Mouse (Mus musculus): Measurements from ENCODE around the gene Best2. TPM values are rescaled to one million over a fixed set of nuclear protein-coding genes. Genes with fewer than 3 reads are reported as not detected.
A peak's percentile ranks its signal among the peaks of the same experiment; 100 is the strongest.

The Best2 gene
- polyA plus RNA-seq (2014; fragmentation: Nextera tagmentation; extraction: Ambion mirVana), result not detected in 2 replicates

- Histone ChIP-seq H3K9ac (ENCODE audit: low read length) (peak within 1 kb of the TSS; percentile 47), H3K9me3 (ENCODE audit: control insufficient read depth, low read length) (no peaks in the 10 kb centered on the region), H3K4me2 (ENCODE audit: low read depth, severe bottlenecking) (peak within 1 kb of the TSS; percentile 37), H3K4me1 (ENCODE audit: control insufficient read depth, insufficient read depth, low read length) (0 out of 2 replicates have a peak, but pooled peaks cover 3% of the 10 kb centered on the region), H3K27ac (replicated peaks; ENCODE audit: low read depth, low read length) (no peak within 1 kb of the TSS), H3K27me3 (ENCODE audit: control insufficient read depth, insufficient read depth, low read length) (peaks cover 33% of the 10 kb centered on the region), H3K36me3 (ENCODE audit: control insufficient read depth, insufficient read depth, low read length) (peaks cover 11% of the 10 kb centered on the region), H3K4me3 (ENCODE audit: low read depth, low read length) (peak within 1 kb of the TSS; percentile 24)
- no peak for ATAC-seq (ENCODE audit: insufficient number of reproducible peaks, low FRiP score, low TSS enrichment, low read depth)
- DNase-seq (ENCODE audit: low spot score), result no peak
- 37% methylated on average over 2 of the region's 2 CpGs for WGBS
These were observed at the start of gene Best2 for GRCm38 (mm10) chr8:85014431-85014830. TSS of gene Best2 (minus strand) at chr8:85014531.

- Histone ChIP-seq H3K4me1 (ENCODE audit: control insufficient read depth, insufficient read depth, low read length) (no peaks in the 10 kb centered on the region), H3K27ac (replicated peaks; ENCODE audit: low read depth, low read length) (no peak overlapping the region), H3K27me3 (ENCODE audit: control insufficient read depth, insufficient read depth, low read length) (no peaks in the 10 kb centered on the region), H3K36me3 (ENCODE audit: control insufficient read depth, insufficient read depth, low read length) (peaks cover 4% of the 10 kb centered on the region; the same call in 1 of the 2 replicates), H3K9me3 (ENCODE audit: control insufficient read depth, low read length) (no peaks in the 10 kb centered on the region), H3K9ac (ENCODE audit: low read length) (no peak overlapping the region), H3K4me3 (ENCODE audit: low read depth, low read length) (no peak overlapping the region), H3K4me2 (ENCODE audit: low read depth, severe bottlenecking) (no peak overlapping the region)
- ATAC-seq (ENCODE audit: insufficient number of reproducible peaks, low FRiP score, low TSS enrichment, low read depth), result no peak
- no peak for DNase-seq (ENCODE audit: low spot score)
- WGBS, result 93% methylated on average over 4 of the region's 4 CpGs
These were observed 48.3 kb upstream of the Best2 start for GRCm38 (mm10) chr8:85062603-85063002.

- H3K27me3 ChIP-seq (ENCODE audit: control insufficient read depth, insufficient read depth, low read length), result no peaks in the 10 kb centered on the region
- no peaks in the 10 kb centered on the region for H3K9me3 ChIP-seq (ENCODE audit: control insufficient read depth, low read length)
- H3K4me3 ChIP-seq (ENCODE audit: low read depth, low read length), result peak within 1 kb of the TSS; percentile 82
- WGBS, result 1% methylated on average over 53 of the region's 53 CpGs
- H3K4me1 ChIP-seq (ENCODE audit: control insufficient read depth, insufficient read depth, low read length), result no peaks in the 10 kb centered on the region
- H3K9ac ChIP-seq (ENCODE audit: low read length), result peak within 1 kb of the TSS; percentile 76
- peaks cover 15% of the 10 kb centered on the region for H3K36me3 ChIP-seq (ENCODE audit: control insufficient read depth, insufficient read depth, low read length)
- peak within 1 kb of the TSS; percentile 95 for H3K4me2 ChIP-seq (ENCODE audit: low read depth, severe bottlenecking)
- peak; percentile 84 for ATAC-seq (ENCODE audit: insufficient number of reproducible peaks, low FRiP score, low TSS enrichment, low read depth)
- DNase-seq (ENCODE audit: low spot score), result peak; percentile 96
- H3K27ac ChIP-seq (replicated peaks; ENCODE audit: low read depth, low read length), result no peak within 1 kb of the TSS
These were observed 45.7 kb upstream of the Best2 start, which contains the start of gene Fbxw9 for GRCm38 (mm10) chr8:85059879-85060616. TSS of gene Fbxw9 (plus strand) at chr8:85060055.

GRCm38 (mm10) chr8:85057367-85057766 is 43.0 kb upstream of the Best2 start:
- H3K9ac ChIP-seq (ENCODE audit: low read length), result no peak overlapping the region
- peaks cover 33% of the 10 kb centered on the region for H3K36me3 ChIP-seq (ENCODE audit: control insufficient read depth, insufficient read depth, low read length)
- no peak for DNase-seq (ENCODE audit: low spot score)
- H3K27ac ChIP-seq (replicated peaks; ENCODE audit: low read depth, low read length), result no peak overlapping the region
- H3K4me3 ChIP-seq (ENCODE audit: low read depth, low read length), result no peak overlapping the region
- no peak overlapping the region for H3K4me2 ChIP-seq (ENCODE audit: low read depth, severe bottlenecking)
- H3K27me3 ChIP-seq (ENCODE audit: control insufficient read depth, insufficient read depth, low read length), result no peaks in the 10 kb centered on the region
- WGBS, result 85% methylated on average over 7 of the region's 7 CpGs
- H3K9me3 ChIP-seq (ENCODE audit: control insufficient read depth, low read length), result no peaks in the 10 kb centered on the region
- H3K4me1 ChIP-seq (ENCODE audit: control insufficient read depth, insufficient read depth, low read length), result no peaks in the 10 kb centered on the region
- ATAC-seq (ENCODE audit: insufficient number of reproducible peaks, low FRiP score, low TSS enrichment, low read depth), result no peak

- H3K4me1 ChIP-seq (ENCODE audit: control insufficient read depth, insufficient read depth, low read length), result peaks cover 2% of the 10 kb centered on the region; the same call in 1 of the 2 replicates
- no peak overlapping the region for H3K9ac ChIP-seq (ENCODE audit: low read length)
- H3K36me3 ChIP-seq (ENCODE audit: control insufficient read depth, insufficient read depth, low read length), result peaks cover 62% of the 10 kb centered on the region
- 90% methylated on average over 6 of the region's 6 CpGs for WGBS
- no peaks in the 10 kb centered on the region for H3K9me3 ChIP-seq (ENCODE audit: control insufficient read depth, low read length)
- no peaks in the 10 kb centered on the region for H3K27me3 ChIP-seq (ENCODE audit: control insufficient read depth, insufficient read depth, low read length)
- ATAC-seq (ENCODE audit: insufficient number of reproducible peaks, low FRiP score, low TSS enrichment, low read depth) (no peak), DNase-seq (ENCODE audit: low spot score) (no peak)
- H3K27ac ChIP-seq (replicated peaks; ENCODE audit: low read depth, low read length), result no peak overlapping the region
- H3K4me3 ChIP-seq (ENCODE audit: low read depth, low read length), result no peak overlapping the region
- no peak overlapping the region for H3K4me2 ChIP-seq (ENCODE audit: low read depth, severe bottlenecking)
These were observed 29.3 kb upstream of the Best2 start for GRCm38 (mm10) chr8:85043619-85044018.

GRCm38 (mm10) chr8:85037681-85038531 is 23.6 kb upstream of the Best2 start:
- peak overlapping the region; percentile 91 for H3K9ac ChIP-seq (ENCODE audit: low read length)
- H3K4me1 ChIP-seq (ENCODE audit: control insufficient read depth, insufficient read depth, low read length), result peaks cover 9% of the 10 kb centered on the region; the same call in 1 of the 2 replicates
- H3K4me2 ChIP-seq (ENCODE audit: low read depth, severe bottlenecking), result peak overlapping the region; percentile 87
- ATAC-seq (ENCODE audit: insufficient number of reproducible peaks, low FRiP score, low TSS enrichment, low read depth) (no peak), DNase-seq (ENCODE audit: low spot score) (peak; percentile 67)
- peak overlapping the region; percentile 99 for H3K27ac ChIP-seq (replicated peaks; ENCODE audit: low read depth, low read length)
- WGBS, result under 1% methylated on average over 56 of the region's 57 CpGs
- no peaks in the 10 kb centered on the region for H3K9me3 ChIP-seq (ENCODE audit: control insufficient read depth, low read length)
- no peaks in the 10 kb centered on the region for H3K27me3 ChIP-seq (ENCODE audit: control insufficient read depth, insufficient read depth, low read length)
- H3K4me3 ChIP-seq (ENCODE audit: low read depth, low read length), result peak overlapping the region; percentile 63
- H3K36me3 ChIP-seq (ENCODE audit: control insufficient read depth, insufficient read depth, low read length), result peaks cover 18% of the 10 kb centered on the region

- H3K4me2 ChIP-seq (ENCODE audit: low read depth, severe bottlenecking), result peak overlapping the region; percentile 87
- peak; percentile 60 for ATAC-seq (ENCODE audit: insufficient number of reproducible peaks, low FRiP score, low TSS enrichment, low read depth)
- no peaks in the 10 kb centered on the region for H3K9me3 ChIP-seq (ENCODE audit: control insufficient read depth, low read length)
- H3K27ac ChIP-seq (replicated peaks; ENCODE audit: low read depth, low read length), result peak overlapping the region; percentile 99
- H3K9ac ChIP-seq (ENCODE audit: low read length), result peak overlapping the region; percentile 91
- WGBS, result under 1% methylated on average over 14 of the region's 14 CpGs
- peaks cover 16% of the 10 kb centered on the region for H3K36me3 ChIP-seq (ENCODE audit: control insufficient read depth, insufficient read depth, low read length)
- peaks cover 9% of the 10 kb centered on the region; the same call in 1 of the 2 replicates for H3K4me1 ChIP-seq (ENCODE audit: control insufficient read depth, insufficient read depth, low read length)
- H3K27me3 ChIP-seq (ENCODE audit: control insufficient read depth, insufficient read depth, low read length), result no peaks in the 10 kb centered on the region
- peak overlapping the region; percentile 63 for H3K4me3 ChIP-seq (ENCODE audit: low read depth, low read length)
- no peak for DNase-seq (ENCODE audit: low spot score)
These were observed 23.0 kb upstream of the Best2 start for GRCm38 (mm10) chr8:85037366-85037680.

- Histone ChIP-seq H3K9me3 (ENCODE audit: control insufficient read depth, low read length) (no peaks in the 10 kb centered on the region), H3K4me3 (ENCODE audit: low read depth, low read length) (peak within 1 kb of the TSS; percentile 63), H3K27me3 (ENCODE audit: control insufficient read depth, insufficient read depth, low read length) (no peaks in the 10 kb centered on the region), H3K4me1 (ENCODE audit: control insufficient read depth, insufficient read depth, low read length) (peaks cover 9% of the 10 kb centered on the region; the same call in 1 of the 2 replicates), H3K9ac (ENCODE audit: low read length) (peak within 1 kb of the TSS; percentile 91), H3K27ac (replicated peaks; ENCODE audit: low read depth, low read length) (peak within 1 kb of the TSS; percentile 99), H3K36me3 (ENCODE audit: control insufficient read depth, insufficient read depth, low read length) (peaks cover 16% of the 10 kb centered on the region), H3K4me2 (ENCODE audit: low read depth, severe bottlenecking) (peak within 1 kb of the TSS; percentile 87)
- ATAC-seq (ENCODE audit: insufficient number of reproducible peaks, low FRiP score, low TSS enrichment, low read depth) (peak; percentile 92), DNase-seq (ENCODE audit: low spot score) (peak; percentile 90)
- WGBS, result under 1% methylated on average over 59 of the region's 59 CpGs
These were observed 22.5 kb upstream of the Best2 start, which contains the start of gene Tnpo2 for GRCm38 (mm10) chr8:85036718-85037365. TSS of gene Tnpo2 (plus strand) at chr8:85036915.

Measured in limb, embryonic 11.5 days (tissue).